Mouse (Mus musculus) stomach, postnatal 0 days (tissue): ENCODE measurements at regions not wholly inside any gene's neighbourhood (a gene's known extent, or its start where the extent isn't known, plus 50 kb on each side); places are given as distances from the start of the nearest gene placed in this dataset.

ENCODE experiments used
- ATAC-seq: fragments of 200-750 bp; cut with Nextera tagmentation; 2 replicates; pipeline ENCODE4 v1.8.0; 2017; ENCODE audit not compliant: low FRiP score, low TSS enrichment
- DNase-seq: peaks from one replicate; pipeline ENCODE4 v3.0.0-alpha.2; 2016; ENCODE audit warnings: low spot score
- H3K27ac ChIP-seq: fragments of 300-500 bp; sonication (generic); replicated peaks from 2 replicates; pipeline ENCODE4 v1.5.1; 2014; ENCODE audit warnings: mild to moderate bottlenecking, control low read depth
- H3K27me3 ChIP-seq: fragments of 300-500 bp; sonication (generic); 2 replicates; pipeline ENCODE4 v1.6.1; 2014; ENCODE audit warnings: low read length; ENCODE audit not compliant: control insufficient read depth, insufficient read depth
- H3K36me3 ChIP-seq: fragments of 300-500 bp; sonication (generic); 2 replicates; pipeline ENCODE4 v1.6.1; 2014; ENCODE audit warnings: low read length, mixed read lengths; ENCODE audit not compliant: control insufficient read depth, insufficient read depth
- H3K4me1 ChIP-seq: fragments of 300-500 bp; sonication (generic); replicated peaks from 2 replicates; pipeline ENCODE4 v1.6.1; 2014; ENCODE audit warnings: antibody characterized with exemption; ENCODE audit not compliant: control insufficient read depth, insufficient read depth
- H3K4me2 ChIP-seq: fragments of 300-500 bp; sonication (generic); replicated peaks from 2 replicates; pipeline ENCODE4 v1.6.1; 2014; ENCODE audit warnings: low read depth, mild to moderate bottlenecking, control low read depth, moderate library complexity
- H3K4me3 ChIP-seq: fragments of 300-500 bp; sonication (generic); 2 replicates; pipeline ENCODE4 v1.5.1; 2014; ENCODE audit warnings: low read depth, low read length, control low read depth
- H3K9ac ChIP-seq: fragments of 300-500 bp; sonication (generic); 2 replicates; pipeline ENCODE4 v1.6.1; 2014; ENCODE audit warnings: mild to moderate bottlenecking, low read length, control low read depth, mixed read lengths
- H3K9me3 ChIP-seq: fragments of 300-500 bp; sonication (generic); 2 replicates; pipeline ENCODE4 v1.6.1; 2016; ENCODE audit warnings: low read length; ENCODE audit not compliant: control insufficient read depth
- CTCF ChIP-seq: IDR thresholded peaks from 2 replicates; pipeline ENCODE4 v1.5.1; 2016; ENCODE audit warnings: antibody characterized with exemption, low read depth, mild to moderate bottlenecking, moderate library complexity
- EP300 ChIP-seq: optimal IDR thresholded peaks from 2 replicates; pipeline ENCODE3; 2016; ENCODE audit warnings: antibody characterized with exemption
- WGBS: fragments of 180-500 bp; shearing (Covaris S2); extraction: QIAGEN DNeasy Blood & Tissue Kit; methylation state at CpG from one replicate; pipeline ENCODE4 v1.1.7; 2014; 5-methylcytosine and 5-hydroxymethylcytosine counted together

GRCm38 (mm10) chr10:44691590-44692327 lies 163.5 kb upstream of the Prdm1 start:
- no peaks in the 10 kb centered on the region for H3K27me3 ChIP-seq
- no peak overlapping the region for H3K9ac ChIP-seq
- no peak overlapping the region for H3K4me2 ChIP-seq
- no peak for TF ChIP-seq CTCF
- no peak for TF ChIP-seq EP300
- ATAC-seq, result no peak
- H3K27ac ChIP-seq, result no peak overlapping the region
- H3K4me3 ChIP-seq, result no peak overlapping the region
- 65% methylated on average over 15 of the region's 15 CpGs for WGBS
- H3K36me3 ChIP-seq, result no peaks in the 10 kb centered on the region
- no peaks in the 10 kb centered on the region for H3K9me3 ChIP-seq
- H3K4me1 ChIP-seq, result no peaks in the 10 kb centered on the region
- no peak for DNase-seq

DNA sequence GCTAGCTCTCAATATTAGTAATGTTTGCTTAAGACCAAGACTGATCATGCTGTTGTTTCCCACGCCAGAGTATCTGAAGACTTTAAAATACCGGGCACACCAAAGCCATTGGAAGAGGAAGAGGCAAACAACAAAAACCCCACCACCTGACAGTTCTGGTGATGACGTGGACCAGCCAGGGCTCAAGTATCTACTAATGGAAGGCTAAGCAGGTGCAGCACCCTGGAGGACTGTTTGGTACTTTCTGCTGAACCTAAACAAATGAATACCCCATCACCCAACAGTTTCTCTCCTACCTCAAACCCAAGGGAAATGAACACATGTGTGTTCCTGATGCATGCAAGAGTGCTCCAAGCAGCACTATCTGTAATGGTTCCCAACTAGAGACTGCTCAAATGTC lies 160.3 kb upstream of the Prdm1 start:
- no peak for DNase-seq
- H3K9me3 ChIP-seq, result no peaks in the 10 kb centered on the region
- 76% methylated on average over 3 of the region's 3 CpGs for whole genome bisulfite sequencing
- H3K4me2 ChIP-seq, result no peak overlapping the region
- TF ChIP-seq EP300 (no peak), CTCF (no peak)
- H3K36me3 ChIP-seq, result no peaks in the 10 kb centered on the region
- no peak for ATAC-seq
- H3K27ac ChIP-seq, result no peak overlapping the region
- H3K4me3 ChIP-seq, result no peak overlapping the region
- H3K4me1 ChIP-seq, result no peaks in the 10 kb centered on the region
- no peak overlapping the region for H3K9ac ChIP-seq
- H3K27me3 ChIP-seq, result no peaks in the 10 kb centered on the region

DNA sequence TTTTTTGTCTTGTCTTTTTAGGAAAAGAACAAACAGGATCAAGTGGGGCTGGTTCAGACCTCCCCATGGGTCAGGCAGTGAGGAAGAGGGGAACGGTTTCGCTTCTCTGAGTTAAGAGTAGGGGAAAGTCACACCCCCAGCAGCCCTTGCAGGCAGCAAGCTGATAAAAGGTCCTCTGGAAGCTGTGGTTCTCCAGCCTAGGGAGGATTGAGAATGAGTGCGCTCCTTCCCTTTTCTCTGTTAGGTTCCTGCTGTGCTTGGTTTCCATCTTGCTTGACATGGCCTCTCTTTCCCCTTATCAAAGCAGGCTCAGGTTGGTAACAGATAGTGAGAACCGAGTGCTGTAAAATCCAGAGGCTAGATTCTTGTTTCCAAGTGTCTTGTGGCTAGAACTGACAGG lies 157.8 kb upstream of the Prdm1 start:
- H3K36me3 ChIP-seq, result no peaks in the 10 kb centered on the region
- H3K9ac ChIP-seq, result no peak overlapping the region
- 83% methylated on average over 4 of the region's 4 CpGs for WGBS
- H3K4me2 ChIP-seq, result no peak overlapping the region
- ATAC-seq (no peak), DNase-seq (no peak)
- H3K9me3 ChIP-seq, result no peaks in the 10 kb centered on the region
- H3K27me3 ChIP-seq, result no peaks in the 10 kb centered on the region
- TF ChIP-seq EP300 (no peak), CTCF (no peak)
- no peak overlapping the region for H3K4me3 ChIP-seq
- no peak overlapping the region for H3K27ac ChIP-seq
- H3K4me1 ChIP-seq, result no peaks in the 10 kb centered on the region

- ATAC-seq, result no peak
- H3K27me3 ChIP-seq, result no peaks in the 10 kb centered on the region
- DNase-seq, result no peak
- no peak overlapping the region for H3K4me3 ChIP-seq
- H3K4me1 ChIP-seq, result no peaks in the 10 kb centered on the region
- no peak overlapping the region for H3K4me2 ChIP-seq
- no peak overlapping the region for H3K9ac ChIP-seq
- H3K36me3 ChIP-seq, result no peaks in the 10 kb centered on the region
- no peak for TF ChIP-seq EP300
- no peak for TF ChIP-seq CTCF
- H3K27ac ChIP-seq, result no peak overlapping the region
- no peaks in the 10 kb centered on the region for H3K9me3 ChIP-seq
- WGBS, result 50% methylated on average over 3 of the region's 3 CpGs
Measured at GRCm38 (mm10) chr10:44685215-44685614, 156.9 kb upstream of the Prdm1 start.

- Histone ChIP-seq H3K4me2 (no peak overlapping the region), H3K27me3 (no peaks in the 10 kb centered on the region), H3K4me1 (no peaks in the 10 kb centered on the region), H3K4me3 (no peak overlapping the region), H3K9ac (no peak overlapping the region), H3K27ac (no peak overlapping the region), H3K9me3 (no peaks in the 10 kb centered on the region), H3K36me3 (no peaks in the 10 kb centered on the region)
- ATAC-seq (no peak), DNase-seq (no peak)
- TF ChIP-seq EP300 (no peak), CTCF (no peak)
- 75% methylated on average over 3 of the region's 3 CpGs for WGBS
Measured at GRCm38 (mm10) chr10:44676506-44676905, 148.2 kb upstream of the Prdm1 start.

GRCm38 (mm10) chr10:44665509-44666144 lies 137.3 kb upstream of the Prdm1 start:
- H3K4me1 ChIP-seq, result no peaks in the 10 kb centered on the region
- no peak overlapping the region for H3K4me3 ChIP-seq
- H3K27me3 ChIP-seq, result no peaks in the 10 kb centered on the region
- WGBS, result 59% methylated on average over 4 of the region's 4 CpGs
- ATAC-seq (no peak), DNase-seq (no peak)
- TF ChIP-seq CTCF (no peak), EP300 (no peak)
- H3K9ac ChIP-seq, result no peak overlapping the region
- H3K27ac ChIP-seq, result no peak overlapping the region
- no peak overlapping the region for H3K4me2 ChIP-seq
- no peaks in the 10 kb centered on the region for H3K36me3 ChIP-seq
- no peaks in the 10 kb centered on the region for H3K9me3 ChIP-seq
